Mouse (Mus musculus): Measurements from ENCODE around the gene Rbbp4.

Gene Rbbp4

GRCm38 (mm10) chr4:129293702-129294101, 41.5 kb downstream of the Rbbp4 start:
- no peak for DNase-seq (ENCODE audit: low read depth, low spot score)

- DNase-seq (ENCODE audit: low read depth, low spot score): no peak
Measured at GRCm38 (mm10) chr4:129292831-129293230, 42.3 kb downstream of the Rbbp4 start.

GRCm38 (mm10) chr4:129289671-129290070, 45.5 kb downstream of the Rbbp4 start:
- no peak for DNase-seq (ENCODE audit: low read depth, low spot score)

- DNase-seq (ENCODE audit: low read depth, low spot score): no peak
Measured at GRCm38 (mm10) chr4:129288067-129288466, 47.1 kb downstream of the Rbbp4 start.

GRCm38 (mm10) chr4:129287472-129287981, 47.6 kb downstream of the Rbbp4 start, which contains the start of gene Sync:
TSS of gene Sync (plus strand) at chr4:129287617.
- DNase-seq (ENCODE audit: low read depth, low spot score): no peak

GRCm38 (mm10) chr4:129286683-129287471, 48.3 kb downstream of the Rbbp4 start:
- DNase-seq (ENCODE audit: low read depth, low spot score): peak; percentile 45

GRCm38 (mm10) chr4:129286001-129286682, 49.0 kb downstream of the Rbbp4 start:
- DNase-seq (ENCODE audit: low read depth, low spot score): no peak

GRCm38 (mm10) chr4:129284685-129285084, 50.5 kb downstream of the Rbbp4 start:
- no peak for DNase-seq (ENCODE audit: low read depth, low spot score)

- DNase-seq (ENCODE audit: low read depth, low spot score): no peak
Measured at GRCm38 (mm10) chr4:129283226-129283625, 51.9 kb downstream of the Rbbp4 start.

GRCm38 (mm10) chr4:129282786-129283185, 52.4 kb downstream of the Rbbp4 start:
- DNase-seq (ENCODE audit: low read depth, low spot score): no peak

GRCm38 (mm10) chr4:129276453-129276865, 58.7 kb downstream of the Rbbp4 start:
- DNase-seq (ENCODE audit: low read depth, low spot score): peak; percentile 89

- DNase-seq (ENCODE audit: low read depth, low spot score): no peak
Measured at GRCm38 (mm10) chr4:129272756-129273046, 62.5 kb downstream of the Rbbp4 start.

GRCm38 (mm10) chr4:129271991-129272755, 63.0 kb downstream of the Rbbp4 start:
- no peak for DNase-seq (ENCODE audit: low read depth, low spot score)

- DNase-seq (ENCODE audit: low read depth, low spot score): no peak
Measured at GRCm38 (mm10) chr4:129268698-129269097, 66.5 kb downstream of the Rbbp4 start.

GRCm38 (mm10) chr4:129266821-129267220, 68.3 kb downstream of the Rbbp4 start:
- no peak for DNase-seq (ENCODE audit: low read depth, low spot score)

GRCm38 (mm10) chr4:129266191-129266590, 69.0 kb downstream of the Rbbp4 start:
- no peak for DNase-seq (ENCODE audit: low read depth, low spot score)

GRCm38 (mm10) chr4:129263225-129264021, 71.7 kb downstream of the Rbbp4 start:
- DNase-seq (ENCODE audit: low read depth, low spot score): peak; percentile 67

- no peak for DNase-seq (ENCODE audit: low read depth, low spot score)
Measured at GRCm38 (mm10) chr4:129261196-129261595, 74.0 kb downstream of the Rbbp4 start, which contains the start of gene C77080. TSS of gene C77080 (minus strand) at chr4:129261404.

GRCm38 (mm10) chr4:129260678-129261077, 74.5 kb downstream of the Rbbp4 start:
- DNase-seq (ENCODE audit: low read depth, low spot score): no peak

- DNase-seq (ENCODE audit: low read depth, low spot score): no peak
Measured at GRCm38 (mm10) chr4:129259101-129259500, 76.1 kb downstream of the Rbbp4 start.
